ENCODE assay signal across 16 mouse cellular contexts in genomic region chr6:60907272-60907671, GRCm38 (mm10). TPM values are rescaled to one million over a fixed set of nuclear protein-coding genes. Genes with fewer than 3 reads are reported as not detected.
"Had no signal": no experiment of that assay in that cellular context is flagged by ENCODE, and none has a peak within 500 bp of the region (broad histone marks: within the 10 kb centered on the region; RNA-seq: fewer than 3 reads in every experiment).

No protein-coding gene starts in this region.

- H3K4me1 ChIP-seq: kidney, embryonic 15.5 days; limb, embryonic 10.5 days; liver, embryonic 15.5 days; midbrain, embryonic 10.5 days; neural tube, embryonic 12.5 days had no signal

- H3K4me3 ChIP-seq: kidney, embryonic 15.5 days; left cerebral cortex, adult 2 months; limb, embryonic 10.5 days; liver, embryonic 15.5 days; midbrain, embryonic 10.5 days; neural tube, embryonic 12.5 days had no signal

- H3K4me2 ChIP-seq: kidney, embryonic 15.5 days; liver, embryonic 15.5 days; lung, embryonic 14.5 days; neural tube, embryonic 12.5 days had no signal

- H3K9ac ChIP-seq: kidney, embryonic 15.5 days; liver, embryonic 15.5 days; lung, embryonic 14.5 days; neural tube, embryonic 12.5 days had no signal

- H3K27ac ChIP-seq: kidney, embryonic 15.5 days; left cerebral cortex, adult 2 months; limb, embryonic 10.5 days; liver, embryonic 15.5 days; midbrain, embryonic 10.5 days; neural tube, embryonic 12.5 days had no signal

- DNase-seq: kidney, adult 2 months; kidney, postnatal 14 days; layer of hippocampus, adult 9-11 months; lung, embryonic 14.5 days; lung, postnatal 10 days; lung, postnatal 4 days; midbrain, embryonic 14.5 days; thymus, adult 18-20 months; thymus, postnatal 14 days had no signal

- H3K27me3 ChIP-seq: kidney, embryonic 15.5 days; liver, embryonic 15.5 days; neural tube, embryonic 12.5 days had no signal

- H3K9me3 ChIP-seq: kidney, embryonic 15.5 days; limb, embryonic 10.5 days; liver, embryonic 15.5 days; midbrain, embryonic 10.5 days; neural tube, embryonic 12.5 days had no signal

- H3K36me3 ChIP-seq: kidney, embryonic 15.5 days; limb, embryonic 10.5 days; liver, embryonic 15.5 days; midbrain, embryonic 10.5 days; neural tube, embryonic 12.5 days had no signal

RNA-seq across cellular contexts. Expression of gene Mmrn1, which starts 17.5 kb away (rescaled TPM):
- total RNA-seq: megakaryocyte, adult 5-6 weeks had no signal
